Mouse (Mus musculus) layer of hippocampus, postnatal 25 days (tissue): ENCODE results near the gene Myof. TPM values are rescaled to one million over a fixed set of nuclear protein-coding genes. Genes with fewer than 3 reads are reported as not detected.

Experiments used
- DNase-seq, 2 experiments: peaks; one replicate each; pipeline ENCODE4 v3.0.0; 2022; ENCODE audit warnings: mixed read lengths in 2 of 2, low spot score in 1 of 2; ENCODE audit errors: extremely low spot score in 1 of 2
- total RNA-seq, 2 experiments: library from RNA; stranded (reverse); gene quantifications; 2 replicates each; pipeline ENCODE4 v1.2.3; 2021

The Myof gene
- total RNA-seq, 2 experiments from 2014 or later = 3.2 to 3.8 TPM

DNA sequence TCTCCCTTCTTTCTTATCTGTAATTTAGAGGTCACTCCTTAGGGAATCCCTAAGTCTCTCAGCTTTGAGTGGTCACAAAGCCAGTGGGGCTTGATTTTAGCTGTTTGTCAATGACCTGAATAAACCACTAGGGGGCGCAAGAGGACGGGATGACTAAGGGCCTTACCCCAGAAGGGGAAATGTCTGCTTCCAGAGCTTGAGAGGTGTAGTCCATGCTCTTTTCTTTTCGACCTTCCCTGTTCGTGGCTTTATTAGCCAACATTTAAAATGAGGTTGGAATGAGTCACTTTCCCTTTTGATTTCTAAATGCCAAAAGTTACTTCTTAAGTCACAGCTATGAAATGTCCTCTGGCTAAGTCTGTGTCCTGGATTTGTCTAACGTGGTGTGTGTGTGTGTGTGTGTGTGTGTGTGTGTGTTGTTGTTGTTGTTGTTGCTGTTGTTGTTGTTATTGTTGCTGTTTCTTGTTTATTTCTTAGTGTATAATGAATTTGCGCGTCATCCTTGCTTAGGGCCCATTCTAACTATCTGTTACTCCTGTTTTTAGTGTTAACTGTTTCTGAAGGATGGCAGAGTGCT is 87.9 kb downstream of the Myof start:
- peak; percentile 37 to 75 for DNase-seq

DNA sequence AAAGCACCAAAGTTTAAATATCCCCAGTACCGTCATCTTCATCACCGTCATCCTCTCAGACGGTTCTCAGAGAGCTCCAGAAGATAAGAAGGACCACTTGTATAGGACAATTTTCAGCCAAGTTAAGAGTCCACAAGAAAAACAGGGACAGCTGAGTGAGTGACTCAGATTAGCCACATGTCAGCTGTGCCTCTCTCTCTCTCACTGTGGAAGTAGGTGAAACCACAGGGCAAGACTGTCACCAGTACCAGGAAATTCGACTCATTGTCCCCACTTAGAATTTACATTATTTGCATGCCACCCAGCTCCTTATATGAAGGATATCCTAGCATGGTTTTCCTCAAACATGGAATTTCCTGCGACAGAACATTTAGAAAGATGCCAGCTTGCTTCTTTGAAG is 88.6 kb downstream of the Myof start:
- DNase-seq = no peak

DNA sequence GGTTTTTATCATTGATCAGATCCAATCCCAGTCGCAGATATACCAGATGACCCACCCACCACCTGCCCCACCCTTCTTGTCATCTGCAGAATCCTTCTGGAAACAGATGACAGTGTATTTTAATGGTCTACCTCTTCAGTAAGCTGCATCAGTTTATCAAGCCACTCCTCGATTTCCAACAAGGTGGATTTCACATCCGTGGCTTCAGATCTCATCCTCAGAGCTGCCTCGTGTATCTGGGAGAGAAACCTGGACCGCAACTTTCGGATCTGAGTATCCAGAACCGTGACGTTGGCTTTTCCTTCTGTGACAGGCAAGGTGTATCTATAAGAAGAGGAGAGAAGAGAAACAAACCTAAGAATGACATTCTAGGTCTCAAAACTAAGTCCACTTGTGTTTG is 89.1 kb downstream of the Myof start:
- no peak for DNase-seq

DNA sequence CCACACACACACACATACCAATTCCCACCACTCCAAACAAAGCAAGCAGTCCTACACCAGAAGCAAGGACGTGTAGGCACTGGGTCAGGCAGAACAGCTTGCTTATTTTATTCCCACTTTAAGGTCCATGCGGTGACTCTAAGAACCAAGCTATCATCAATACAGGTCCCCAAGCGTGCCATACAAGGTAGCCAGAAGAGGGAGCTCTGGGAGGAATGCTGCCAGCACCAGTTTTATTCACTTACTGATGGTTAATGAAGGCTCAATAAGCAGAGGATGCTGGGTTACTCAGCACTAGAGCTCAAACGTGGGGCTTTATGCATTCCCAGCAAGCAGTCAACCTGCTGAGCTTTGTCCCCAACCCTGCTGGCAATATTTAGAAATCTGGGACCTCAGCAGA is 96.7 kb downstream of the Myof start:
- DNase-seq = no peak

DNA sequence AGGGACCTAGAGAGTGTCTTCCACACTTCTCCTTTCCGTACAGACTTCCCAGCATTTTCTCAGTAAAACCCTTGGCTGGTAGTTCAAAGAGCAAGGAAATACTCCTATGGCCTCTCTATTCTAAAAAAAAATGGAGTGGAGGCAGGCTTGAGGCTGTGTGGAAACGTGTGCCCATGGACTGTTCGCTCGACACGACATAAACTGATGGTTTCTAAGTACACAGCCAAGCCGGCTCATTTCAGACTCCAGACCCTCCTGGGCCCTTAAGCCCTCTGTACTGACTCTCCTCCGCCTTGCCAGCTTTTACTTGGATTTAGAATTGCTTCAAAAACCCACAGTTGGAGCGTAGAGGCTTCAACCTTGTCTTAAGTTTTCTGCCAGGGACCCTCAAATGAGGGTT is 97.3 kb downstream of the Myof start:
- DNase-seq = no peak

DNA sequence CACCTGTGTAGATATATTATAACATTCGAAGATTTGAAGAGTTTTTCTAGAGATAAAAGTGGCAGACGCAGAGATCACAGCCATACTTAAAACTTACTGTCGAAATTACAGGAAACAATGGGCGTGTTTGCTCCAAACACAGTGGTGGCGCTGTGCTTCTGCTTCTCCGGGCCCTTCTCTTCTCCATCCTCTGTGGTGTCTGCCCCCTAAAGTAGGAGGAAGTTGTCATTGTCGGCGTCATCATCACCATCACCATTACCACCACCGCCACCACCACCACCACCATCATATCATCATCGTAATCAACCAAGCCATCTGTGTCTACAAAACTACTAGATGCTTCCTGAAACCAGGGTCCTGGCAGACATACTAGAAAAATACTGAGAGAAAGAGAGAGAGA is 104.2 kb downstream of the Myof start:
- DNase-seq = no peak

DNA sequence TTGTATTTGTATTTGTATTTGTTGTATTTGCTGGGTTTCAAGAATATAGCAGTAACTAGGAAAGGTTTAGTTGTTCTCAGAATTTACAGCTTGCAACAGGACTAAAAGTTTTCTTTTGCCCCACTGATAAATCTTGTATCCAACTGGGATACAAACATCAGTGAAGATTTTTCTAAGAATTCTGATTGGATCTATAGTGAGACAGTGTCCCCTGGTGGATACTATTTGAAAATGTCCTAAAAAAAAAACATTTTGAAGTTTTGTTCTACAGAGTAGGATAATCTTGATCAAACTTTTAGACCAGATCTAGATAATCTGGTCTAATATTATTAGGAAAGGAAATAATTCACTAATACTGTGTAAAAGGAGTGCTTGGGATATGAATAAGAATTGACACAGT is 106.3 kb downstream of the Myof start:
- DNase-seq = no peak

DNA sequence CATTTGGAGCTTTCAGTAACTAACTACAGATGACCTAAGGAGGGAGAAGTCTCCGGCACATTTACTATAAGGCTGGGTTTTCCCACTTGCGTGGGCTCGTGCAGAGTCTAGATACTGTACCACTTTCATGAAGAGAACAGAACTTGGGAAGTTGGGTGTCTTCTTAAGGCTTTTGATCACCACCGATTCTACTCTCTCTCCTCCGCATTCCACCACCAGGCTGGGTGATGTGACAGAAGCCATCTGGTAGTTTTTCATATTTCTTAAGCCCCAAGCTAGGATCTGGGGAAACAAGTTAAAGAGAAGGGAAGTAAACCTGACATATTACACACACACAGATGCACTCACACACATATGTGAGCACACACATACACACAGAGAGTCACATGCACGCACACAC is 108.7 kb downstream of the Myof start:
- no peak for DNase-seq

DNA sequence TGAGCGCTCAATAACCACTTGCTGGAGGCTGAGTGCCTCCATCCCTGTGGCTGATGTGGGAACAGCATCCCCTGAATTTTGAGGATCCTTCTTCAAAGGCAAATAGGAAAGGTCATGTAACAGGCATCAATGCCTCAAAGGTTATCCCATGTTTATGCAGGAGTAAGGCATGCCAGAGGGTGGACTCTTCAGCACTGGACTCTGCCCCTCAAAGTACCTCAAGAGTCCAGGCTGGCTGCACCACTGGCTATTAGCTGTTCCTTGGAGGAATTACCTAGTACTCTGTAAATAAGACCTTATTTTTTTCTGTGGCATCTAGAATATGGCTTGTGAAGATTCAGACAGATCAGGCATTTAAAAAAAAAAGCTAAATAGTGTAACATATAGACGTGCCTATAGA is 111.2 kb downstream of the Myof start:
- DNase-seq = no peak

DNA sequence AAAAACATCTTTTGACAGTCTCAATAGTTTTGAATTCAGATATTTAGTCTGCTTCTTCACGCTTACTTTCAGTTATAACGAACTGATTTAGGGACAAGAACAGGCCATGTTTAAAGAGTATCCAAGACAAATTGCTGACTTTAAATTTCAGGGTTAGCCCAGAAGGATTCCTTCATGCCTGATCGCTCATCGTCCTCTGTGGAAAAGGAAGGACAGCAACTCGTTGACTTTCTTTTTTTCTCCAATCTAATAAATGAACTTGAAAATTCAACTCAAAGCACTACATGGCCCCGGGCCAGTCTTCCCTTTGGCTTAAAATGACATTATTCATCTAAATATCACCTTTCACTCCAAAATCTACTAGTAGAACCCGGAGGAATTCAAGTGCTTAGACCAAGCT is 115.5 kb downstream of the Myof start:
- no peak for DNase-seq

DNA sequence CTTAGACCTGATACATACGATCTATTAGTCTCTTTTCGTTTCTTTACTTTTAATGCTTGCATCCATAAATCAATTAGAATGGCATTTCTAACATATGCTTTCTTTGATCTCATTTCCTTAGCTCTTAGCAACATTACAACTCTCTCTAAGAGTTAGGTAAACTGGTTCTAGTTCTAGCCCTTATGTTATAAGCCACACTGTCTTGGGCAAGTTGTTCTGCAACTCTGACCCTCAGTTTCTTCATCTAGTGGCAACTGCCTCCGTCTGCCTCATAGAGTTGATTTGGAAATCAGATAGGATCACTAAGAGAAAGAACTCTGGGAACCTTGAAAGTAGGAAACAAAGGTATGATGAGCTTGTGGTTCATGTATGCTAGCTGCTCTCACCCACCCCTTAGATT is 118.1 kb downstream of the Myof start:
- DNase-seq = no peak

DNA sequence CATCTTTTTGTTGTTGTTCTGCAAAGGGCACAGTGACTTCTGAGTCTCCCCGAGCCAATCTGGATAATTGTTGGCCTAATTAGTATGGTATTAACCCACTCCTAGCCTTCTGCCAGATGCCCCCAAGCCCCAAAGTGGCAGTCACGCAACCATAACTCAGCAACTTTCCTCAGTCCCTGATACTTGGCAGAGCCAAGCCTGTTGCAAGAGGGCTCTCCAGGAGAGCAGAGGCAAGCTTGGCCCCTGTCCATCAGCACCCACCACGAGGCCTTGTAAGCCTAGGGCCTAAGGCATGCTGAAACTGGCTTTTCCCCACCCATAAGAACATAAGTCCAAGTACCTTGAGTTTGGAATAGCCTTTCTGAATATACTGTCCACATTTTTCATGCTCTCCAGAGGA is 119.1 kb downstream of the Myof start:
- DNase-seq = no peak

DNA sequence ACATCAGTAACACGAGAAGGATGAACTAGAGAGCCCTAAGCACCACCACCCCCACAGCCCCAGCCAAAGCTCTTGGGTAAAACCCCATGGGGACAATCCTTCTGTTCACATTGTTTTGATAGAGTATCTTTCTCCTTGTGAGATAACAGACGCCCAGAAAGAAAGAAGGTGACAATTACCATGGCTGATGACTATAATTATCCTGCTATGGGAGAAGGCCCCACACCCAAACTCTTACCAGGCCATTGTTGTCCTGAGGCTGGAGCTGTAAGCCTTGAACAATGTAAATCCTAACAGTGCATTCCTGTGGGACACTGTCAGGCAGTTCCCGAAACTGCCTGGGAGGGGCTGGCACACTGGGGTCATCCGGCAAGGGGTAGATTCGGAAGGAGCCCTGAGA is 122.3 kb downstream of the Myof start:
- DNase-seq = no peak

DNA sequence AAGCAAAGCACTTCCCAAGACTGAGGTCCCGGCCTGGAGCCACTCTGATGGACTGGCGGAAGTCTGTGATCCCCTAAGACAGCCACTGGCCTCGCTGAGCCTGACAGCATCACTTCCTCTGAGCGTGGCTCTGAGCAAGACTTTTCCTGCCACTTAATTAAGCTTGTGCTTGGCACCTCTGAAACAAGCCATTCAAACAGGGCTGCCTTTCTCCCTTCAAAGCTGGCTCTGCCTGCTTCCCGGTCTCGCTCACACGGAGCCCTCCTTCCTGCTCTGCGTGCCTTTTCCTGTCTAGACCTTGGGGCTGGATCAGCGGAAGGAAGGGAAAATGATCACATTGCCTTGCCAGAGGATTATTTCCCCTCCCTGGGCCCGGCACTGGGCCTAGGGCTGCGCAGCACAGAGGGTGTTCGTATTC is 124.9 kb downstream of the Myof start:
- DNase-seq = no peak

DNA sequence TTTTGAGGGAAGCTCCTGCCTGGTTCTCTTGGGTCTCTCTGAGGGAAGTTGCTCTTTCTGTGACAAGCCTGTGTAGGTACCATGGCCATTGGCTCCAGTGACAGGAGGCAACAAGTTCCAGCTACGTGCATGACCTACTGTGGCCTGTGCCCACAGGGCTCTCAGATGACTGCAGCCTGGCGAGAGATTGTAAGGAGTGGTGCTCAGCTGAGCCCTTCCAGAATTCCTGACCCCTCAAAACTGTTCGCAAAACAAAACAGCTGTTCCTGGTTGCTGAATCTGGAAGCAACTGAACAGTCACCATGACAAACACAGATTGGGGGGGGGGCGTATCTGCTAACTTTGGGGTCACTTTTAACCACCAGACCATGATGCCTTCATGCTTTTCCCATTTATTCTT is 129.1 kb downstream of the Myof start:
- DNase-seq = no peak

DNA sequence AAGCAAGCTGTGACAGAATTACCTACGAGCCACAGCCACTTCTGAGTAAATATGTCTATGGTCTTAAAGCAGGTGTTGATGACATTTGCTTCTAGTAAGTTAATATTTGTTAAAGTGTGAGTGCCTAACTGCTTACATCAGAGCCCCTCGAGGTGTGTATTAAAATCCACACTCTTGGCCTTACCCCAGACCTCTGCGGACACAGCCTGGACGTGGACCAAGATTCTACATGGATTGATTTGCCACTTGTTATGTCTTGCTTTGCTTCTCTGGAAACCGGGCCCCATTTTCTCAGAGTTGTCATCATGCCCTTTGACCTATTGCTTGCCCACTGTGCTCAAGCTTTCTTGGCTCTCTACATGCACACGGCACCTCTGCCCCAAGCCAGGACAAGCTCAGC is 130.9 kb downstream of the Myof start:
- DNase-seq = no peak

DNA sequence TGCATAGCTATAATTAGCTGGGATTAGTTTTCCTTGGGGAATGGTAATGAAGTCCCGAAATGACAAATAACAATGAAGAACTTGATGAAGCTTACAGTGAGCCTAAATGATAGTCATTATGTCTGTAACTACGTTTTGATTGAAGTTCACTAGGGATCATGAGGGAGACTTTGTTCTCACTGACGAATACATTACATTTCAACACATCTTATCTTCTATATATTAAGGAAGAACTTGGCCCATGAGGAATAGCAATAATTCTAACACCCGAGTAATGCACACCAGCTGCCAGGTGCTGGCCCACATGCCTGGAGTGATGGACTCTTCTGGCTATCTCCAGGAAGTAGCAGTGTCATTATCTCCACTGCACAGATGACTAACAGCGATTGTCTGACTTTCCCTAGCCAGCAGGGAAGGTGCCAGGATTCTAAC is 133.5 kb downstream of the Myof start:
- DNase-seq = no peak

DNA sequence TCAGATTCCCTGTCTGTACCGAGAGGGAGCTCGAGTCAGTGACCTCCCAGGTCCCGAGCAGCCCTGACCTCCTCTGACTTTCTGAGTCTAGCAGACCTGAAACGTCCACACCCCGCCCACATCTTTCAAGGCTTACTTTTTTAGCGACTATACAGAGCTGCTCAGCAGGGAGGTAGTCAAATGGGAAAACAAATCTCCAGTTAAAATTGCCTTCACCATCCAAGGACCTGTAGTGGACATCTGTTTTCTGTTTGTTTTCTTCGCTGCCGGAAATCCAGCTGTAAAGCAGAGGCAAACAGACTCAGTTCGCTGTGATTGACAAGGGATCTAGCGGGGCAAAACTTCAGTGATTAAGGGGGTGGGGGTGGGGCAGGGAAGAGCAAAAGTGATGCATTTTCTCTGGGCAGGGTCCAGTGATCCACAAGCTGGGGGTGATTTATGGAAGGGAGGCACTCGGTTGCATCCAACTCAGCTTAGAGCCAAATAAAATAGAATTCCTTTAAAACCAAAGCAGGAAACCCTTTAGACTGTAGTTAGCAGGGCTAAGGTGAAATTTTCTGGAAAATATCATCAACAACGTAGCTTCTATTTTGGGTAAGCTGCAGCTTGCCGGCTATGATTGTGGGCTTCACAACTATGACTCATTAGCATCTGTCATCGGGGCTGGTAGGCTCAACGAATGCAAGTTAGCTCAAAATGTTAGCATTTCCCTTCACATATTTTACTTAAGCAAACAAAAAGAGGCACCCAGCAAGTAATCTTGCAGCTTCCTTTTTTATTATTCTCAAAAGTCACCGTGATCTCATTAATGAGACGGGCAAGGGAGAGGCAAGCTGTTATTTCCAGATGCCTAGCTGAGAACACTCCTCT is 135.7 kb downstream of the Myof start:
- no peak for DNase-seq

DNA sequence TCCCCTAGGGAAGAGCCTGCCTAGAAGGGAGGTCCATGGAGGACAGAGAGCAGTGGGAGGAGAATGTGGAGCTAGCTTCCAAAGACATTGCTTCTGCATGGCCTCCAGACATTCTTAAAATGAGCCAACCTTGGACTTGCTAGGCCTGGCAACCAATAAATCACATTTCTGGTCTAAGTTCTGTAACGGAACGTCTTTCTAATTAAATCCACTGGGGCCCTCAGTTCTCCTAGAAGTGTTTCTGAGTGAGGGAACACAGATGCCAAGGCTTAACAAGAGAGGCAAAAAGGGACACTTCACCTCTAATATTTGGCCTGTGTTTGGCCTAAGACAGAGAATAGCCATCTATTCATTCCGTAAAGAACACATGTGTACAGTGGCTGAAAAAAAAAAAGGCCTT is 136.5 kb downstream of the Myof start:
- no peak for DNase-seq

DNA sequence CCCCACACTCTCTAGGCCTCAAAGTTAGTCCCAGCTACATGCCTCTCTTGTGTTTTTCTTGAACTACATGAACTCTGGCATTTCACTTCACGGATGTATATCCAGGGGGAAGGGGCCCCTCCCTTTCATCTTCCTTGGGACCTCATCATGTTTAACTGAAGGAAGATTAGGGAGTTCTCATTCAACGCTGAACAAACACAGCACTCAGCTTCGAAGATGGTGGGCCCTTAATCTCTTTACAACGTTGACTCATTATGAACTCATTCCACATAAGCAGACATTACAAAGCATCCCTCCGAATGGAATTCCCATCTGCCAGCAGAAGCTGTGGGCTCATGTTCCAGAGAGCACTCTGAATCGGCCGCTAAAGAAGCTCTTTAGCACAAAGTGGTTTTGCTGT is 147.3 kb downstream of the Myof start:
- no peak for DNase-seq

DNA sequence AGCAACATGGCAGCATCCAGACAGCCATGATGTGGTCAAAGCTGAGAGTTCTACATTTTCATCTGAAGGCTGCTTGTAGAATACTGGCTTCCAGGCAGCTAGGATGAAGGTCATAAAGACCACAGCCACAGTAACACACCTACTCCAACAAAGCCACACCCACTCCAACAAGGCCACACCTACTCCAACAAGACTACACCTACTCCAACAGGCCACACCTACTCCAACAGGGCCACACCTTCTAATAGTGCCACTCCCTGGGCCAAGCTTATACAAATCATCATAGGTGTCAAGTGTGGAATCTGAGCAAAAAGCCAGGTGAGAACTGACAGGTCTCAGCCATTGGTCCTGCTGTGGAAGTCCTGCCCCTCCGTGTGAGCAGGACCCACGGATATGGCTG is 152.4 kb downstream of the Myof start:
- no peak for DNase-seq
